Mouse (Mus musculus) E14TG2a.4 (cell line): Measurements from ENCODE around the gene Ruvbl2.
A peak's percentile ranks its signal among the peaks of the same experiment; 100 is the strongest.

Experiments used
- CTCF ChIP-seq: conservative IDR thresholded peaks from 2 replicates; pipeline ENCODE4 v1.5.1; 2014; ENCODE audit warnings: low read length
- NANOG ChIP-seq: IDR thresholded peaks from 2 replicates; pipeline ENCODE4 v1.6.1; 2014; ENCODE audit warnings: borderline replicate concordance, low read length, mixed read lengths
- POU5F1 ChIP-seq: IDR thresholded peaks from 2 replicates; pipeline ENCODE4 v1.6.1; 2014; ENCODE audit warnings: low read length, borderline replicate concordance

DNA sequence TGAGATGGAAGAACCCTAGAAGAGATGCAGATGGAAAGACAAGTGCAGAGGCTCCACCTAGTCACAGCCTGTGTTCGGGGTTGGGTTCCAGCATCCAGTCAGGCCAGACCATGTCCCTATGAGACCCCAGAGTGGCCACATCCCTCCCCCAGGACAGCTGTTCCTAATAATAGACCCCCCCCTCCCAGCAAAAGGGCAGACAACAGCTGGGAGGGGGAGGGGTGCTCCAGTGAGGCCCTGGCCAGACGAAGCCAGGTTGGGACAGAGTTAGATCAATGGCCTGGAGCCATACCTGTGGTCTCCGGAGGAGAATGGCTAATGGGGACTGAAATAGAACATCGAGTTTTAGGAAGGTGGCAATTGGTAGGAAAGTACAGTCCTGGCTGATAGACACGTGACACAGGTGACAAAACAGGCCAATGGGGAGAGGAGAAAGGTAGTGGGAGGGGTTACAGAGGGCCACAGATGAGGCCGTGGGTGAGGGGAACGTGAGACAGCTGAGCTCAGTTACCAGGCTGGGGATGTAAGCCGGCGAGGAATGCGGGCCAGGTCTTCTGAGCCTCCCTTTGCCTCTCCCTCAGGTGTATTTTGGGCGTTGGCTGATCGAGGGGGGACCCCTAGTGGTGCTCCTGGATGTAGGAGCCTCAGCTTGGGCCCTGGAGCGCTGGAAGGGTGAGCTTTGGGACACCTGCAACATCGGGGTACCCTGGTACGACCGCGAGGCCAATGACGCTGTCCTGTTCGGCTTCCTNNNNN, at the start of gene Ruvbl2:
- TF ChIP-seq CTCF: peak; percentile 19; the same call in 1 of the 2 replicates
- TF ChIP-seq POU5F1: no peak
- TF ChIP-seq NANOG: no peak
